Mouse (Mus musculus): ENCODE measurements around the gene Inmt.

Inmt gene

GRCm38 (mm10) chr6:55169818-55170217, 5.0 kb downstream of the Inmt start:
- DNase-seq (ENCODE audit: low spot score): no peak

GRCm38 (mm10) chr6:55166777-55167463, 7.9 kb downstream of the Inmt start:
- peak; percentile 70 for DNase-seq (ENCODE audit: low spot score)

GRCm38 (mm10) chr6:55163046-55163584, 11.7 kb downstream of the Inmt start:
- no peak for DNase-seq (ENCODE audit: low spot score)

GRCm38 (mm10) chr6:55161311-55161761, 13.5 kb downstream of the Inmt start:
- DNase-seq (ENCODE audit: low spot score): no peak

GRCm38 (mm10) chr6:55159256-55159655, 15.6 kb downstream of the Inmt start:
- no peak for DNase-seq (ENCODE audit: low spot score)

- DNase-seq (ENCODE audit: low spot score): no peak
Observed at GRCm38 (mm10) chr6:55152226-55152625, 22.6 kb downstream of the Inmt start.

GRCm38 (mm10) chr6:55146138-55146537, 28.7 kb downstream of the Inmt start:
- DNase-seq (ENCODE audit: low spot score): no peak

GRCm38 (mm10) chr6:55145285-55145684, 29.6 kb downstream of the Inmt start:
- no peak for DNase-seq (ENCODE audit: low spot score)

GRCm38 (mm10) chr6:55138343-55138742, 36.5 kb downstream of the Inmt start:
- DNase-seq (ENCODE audit: low spot score): no peak

GRCm38 (mm10) chr6:55133425-55133824, 41.4 kb downstream of the Inmt start:
- no peak for DNase-seq (ENCODE audit: low spot score)

GRCm38 (mm10) chr6:55132794-55133193, 42.0 kb downstream of the Inmt start, which contains the start of gene Crhr2:
TSS of gene Crhr2 (minus strand) at chr6:55133016.
- no peak for DNase-seq (ENCODE audit: low spot score)

GRCm38 (mm10) chr6:55131301-55131700, 43.5 kb downstream of the Inmt start:
- no peak for DNase-seq (ENCODE audit: low spot score)

- DNase-seq (ENCODE audit: low spot score): peak; percentile 7
Observed at GRCm38 (mm10) chr6:55130631-55131030, 44.2 kb downstream of the Inmt start.

GRCm38 (mm10) chr6:55128391-55128790, 46.5 kb downstream of the Inmt start:
- DNase-seq (ENCODE audit: low spot score): no peak

GRCm38 (mm10) chr6:55126576-55126975, 48.3 kb downstream of the Inmt start:
- DNase-seq (ENCODE audit: low spot score): no peak

GRCm38 (mm10) chr6:55123056-55123455, 51.8 kb downstream of the Inmt start:
- DNase-seq (ENCODE audit: low spot score): no peak
